Mouse (Mus musculus): ENCODE data around the gene Tenm4. TPM values are rescaled to one million over a fixed set of nuclear protein-coding genes. Genes with fewer than 3 reads are reported as not detected.

Gene Tenm4
- polyA plus RNA-seq, 1 experiment from 2014 or later: 31.3 TPM

DNA sequence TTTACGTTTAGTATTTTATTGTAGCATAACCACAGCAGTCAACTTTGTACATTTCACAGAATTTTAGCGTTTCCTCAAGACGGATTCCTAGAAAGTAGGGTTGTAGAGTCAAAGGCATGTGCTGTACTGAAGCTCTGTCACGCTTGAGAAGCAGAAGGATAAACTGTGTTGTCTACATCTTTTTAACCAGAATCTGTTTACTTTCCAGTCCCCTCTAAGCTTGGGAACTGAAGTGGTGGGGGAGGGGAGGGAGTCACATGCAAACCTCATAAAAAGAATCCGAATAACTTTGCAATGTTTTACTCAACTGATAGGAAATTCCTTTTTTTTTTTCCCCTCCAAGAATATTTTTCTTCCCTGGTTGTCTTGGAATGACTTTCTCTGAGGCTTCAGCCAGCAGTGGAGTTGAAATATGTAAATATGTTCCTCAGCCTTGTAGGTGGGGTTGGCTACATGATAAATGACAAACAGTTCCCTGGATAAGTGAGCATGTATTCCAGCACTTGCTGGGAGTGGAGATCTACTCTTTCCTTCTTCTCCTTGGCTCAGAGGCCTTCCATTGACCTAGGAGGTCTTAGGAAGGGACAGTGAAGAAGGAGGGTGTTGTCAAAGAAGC is 45.0 kb downstream of the Tenm4 start:
- Histone ChIP-seq H3K9me3 (ENCODE audit: control insufficient read depth, low read length) (no peaks in the 10 kb centered on the region), H3K4me1 (ENCODE audit: control insufficient read depth, insufficient read depth, low read length) (peaks cover 18% of the 10 kb centered on the region), H3K4me2 (ENCODE audit: low read depth, low read length) (no peak overlapping the region), H3K27ac (replicated peaks; ENCODE audit: low read depth, low read length) (no peak overlapping the region), H3K36me3 (ENCODE audit: control insufficient read depth, insufficient read depth, low read length) (no peaks in the 10 kb centered on the region), H3K27me3 (replicated peaks; ENCODE audit: control insufficient read depth, insufficient read depth, low read length) (no peaks in the 10 kb centered on the region; the same call in 1 of the 2 replicates), H3K9ac (ENCODE audit: low read depth, low read length) (no peak overlapping the region), H3K4me3 (ENCODE audit: low read depth, low read length) (no peak overlapping the region)
- ATAC-seq (ENCODE audit: low read depth): no peak
- 48% methylated on average over 5 of the region's 5 CpGs for WGBS
- DNase-seq (ENCODE audit: low spot score): peak; percentile 51

DNA sequence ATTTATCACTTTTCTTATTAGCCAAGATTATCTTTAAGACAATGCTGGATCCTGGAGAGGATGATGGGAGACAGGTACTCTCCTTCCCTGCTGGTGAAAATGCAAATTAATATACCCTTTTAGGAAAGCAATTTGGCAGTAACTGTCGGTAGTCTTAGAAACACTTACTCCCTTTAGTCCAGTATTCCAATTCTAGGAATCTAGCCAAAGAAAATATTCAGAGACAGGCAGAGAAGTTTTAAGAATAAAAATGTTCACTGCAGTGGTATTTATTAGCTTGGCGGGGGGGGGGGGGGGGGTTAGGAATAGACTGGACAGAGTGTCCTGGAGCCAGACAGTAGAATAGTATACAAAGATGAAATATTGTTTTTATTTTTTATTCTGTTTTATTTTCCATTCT is 48.3 kb downstream of the Tenm4 start:
- no peaks in the 10 kb centered on the region for H3K27me3 ChIP-seq (replicated peaks; ENCODE audit: control insufficient read depth, insufficient read depth, low read length)

DNA sequence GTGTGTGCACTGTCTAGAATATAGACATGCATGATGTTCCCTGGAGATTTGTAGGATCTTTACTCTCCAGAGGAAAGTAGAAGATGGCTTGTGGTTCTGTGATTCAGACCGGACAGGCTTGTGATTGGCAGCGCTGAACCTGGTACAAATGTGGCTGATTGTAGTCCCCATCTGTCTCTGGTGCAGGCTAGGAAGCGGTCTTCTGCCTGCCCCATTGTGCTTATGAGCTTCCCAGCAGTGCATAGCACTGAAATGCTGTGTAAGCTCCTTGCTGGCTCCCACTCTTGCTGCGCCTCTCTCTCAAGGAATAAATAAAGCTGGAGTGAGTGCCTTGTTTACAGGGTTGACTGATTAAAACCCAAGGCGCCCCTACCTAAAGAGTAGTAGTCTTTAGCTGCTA is 49.6 kb downstream of the Tenm4 start:
- no peak for ATAC-seq (ENCODE audit: low read depth)
- WGBS: 75% methylated on average over 5 of the region's 5 CpGs

More for the DNA sequence above, 48.3 kb downstream of the Tenm4 start:
- WGBS: 64% methylated on average over 2 of the region's 2 CpGs
- Histone ChIP-seq H3K36me3 (ENCODE audit: control insufficient read depth, insufficient read depth, low read length) (no peaks in the 10 kb centered on the region), H3K27ac (replicated peaks; ENCODE audit: low read depth, low read length) (no peak overlapping the region), H3K4me2 (ENCODE audit: low read depth, low read length) (no peak overlapping the region), H3K4me3 (ENCODE audit: low read depth, low read length) (no peak overlapping the region), H3K4me1 (ENCODE audit: control insufficient read depth, insufficient read depth, low read length) (peaks cover 6% of the 10 kb centered on the region; the same call in 1 of the 2 replicates), H3K9ac (ENCODE audit: low read depth, low read length) (no peak overlapping the region), H3K9me3 (ENCODE audit: control insufficient read depth, low read length) (no peaks in the 10 kb centered on the region)
- DNase-seq (ENCODE audit: low spot score) (no peak), ATAC-seq (ENCODE audit: low read depth) (no peak)

DNA sequence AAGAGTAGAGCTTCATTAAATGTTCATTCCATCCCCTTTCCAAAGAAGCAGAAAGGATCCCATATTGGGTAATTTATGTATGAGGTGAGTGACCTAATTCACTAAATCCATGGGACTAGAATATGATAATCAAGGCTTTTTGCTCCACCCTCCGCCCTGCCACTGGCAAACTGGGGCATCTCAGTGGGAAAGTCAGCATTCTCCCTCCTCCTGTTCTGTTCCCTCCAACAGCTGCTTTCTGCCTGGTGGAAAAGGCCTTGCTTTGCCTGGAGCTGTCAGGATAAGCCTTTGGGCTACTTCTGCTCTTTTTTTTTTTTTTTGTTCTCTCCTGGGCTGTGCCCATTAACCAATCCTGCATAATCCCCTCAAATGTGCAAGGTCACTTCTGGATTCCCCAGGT is 51.5 kb downstream of the Tenm4 start:
- no peak for DNase-seq (ENCODE audit: low spot score)
- 93% methylated on average over 1 of the region's 1 CpGs for whole genome bisulfite sequencing
- no peak overlapping the region for H3K27ac ChIP-seq (replicated peaks; ENCODE audit: low read depth, low read length)
- H3K4me2 ChIP-seq (ENCODE audit: low read depth, low read length): no peak overlapping the region
- no peaks in the 10 kb centered on the region for H3K4me1 ChIP-seq (ENCODE audit: control insufficient read depth, insufficient read depth, low read length)
- no peak overlapping the region for H3K9ac ChIP-seq (ENCODE audit: low read depth, low read length)
- ATAC-seq (ENCODE audit: low read depth): no peak
- no peaks in the 10 kb centered on the region for H3K36me3 ChIP-seq (ENCODE audit: control insufficient read depth, insufficient read depth, low read length)
- no peaks in the 10 kb centered on the region for H3K9me3 ChIP-seq (ENCODE audit: control insufficient read depth, low read length)
- no peak overlapping the region for H3K4me3 ChIP-seq (ENCODE audit: low read depth, low read length)
- H3K27me3 ChIP-seq (replicated peaks; ENCODE audit: control insufficient read depth, insufficient read depth, low read length): no peaks in the 10 kb centered on the region

More for the DNA sequence above, 49.6 kb downstream of the Tenm4 start:
- Histone ChIP-seq H3K36me3 (ENCODE audit: control insufficient read depth, insufficient read depth, low read length) (no peaks in the 10 kb centered on the region), H3K4me3 (ENCODE audit: low read depth, low read length) (no peak overlapping the region), H3K9ac (ENCODE audit: low read depth, low read length) (no peak overlapping the region), H3K4me2 (ENCODE audit: low read depth, low read length) (no peak overlapping the region), H3K27me3 (replicated peaks; ENCODE audit: control insufficient read depth, insufficient read depth, low read length) (no peaks in the 10 kb centered on the region), H3K27ac (replicated peaks; ENCODE audit: low read depth, low read length) (no peak overlapping the region), H3K4me1 (ENCODE audit: control insufficient read depth, insufficient read depth, low read length) (peaks cover 5% of the 10 kb centered on the region; the same call in 1 of the 2 replicates), H3K9me3 (ENCODE audit: control insufficient read depth, low read length) (no peaks in the 10 kb centered on the region)
- DNase-seq (ENCODE audit: low spot score): no peak

DNA sequence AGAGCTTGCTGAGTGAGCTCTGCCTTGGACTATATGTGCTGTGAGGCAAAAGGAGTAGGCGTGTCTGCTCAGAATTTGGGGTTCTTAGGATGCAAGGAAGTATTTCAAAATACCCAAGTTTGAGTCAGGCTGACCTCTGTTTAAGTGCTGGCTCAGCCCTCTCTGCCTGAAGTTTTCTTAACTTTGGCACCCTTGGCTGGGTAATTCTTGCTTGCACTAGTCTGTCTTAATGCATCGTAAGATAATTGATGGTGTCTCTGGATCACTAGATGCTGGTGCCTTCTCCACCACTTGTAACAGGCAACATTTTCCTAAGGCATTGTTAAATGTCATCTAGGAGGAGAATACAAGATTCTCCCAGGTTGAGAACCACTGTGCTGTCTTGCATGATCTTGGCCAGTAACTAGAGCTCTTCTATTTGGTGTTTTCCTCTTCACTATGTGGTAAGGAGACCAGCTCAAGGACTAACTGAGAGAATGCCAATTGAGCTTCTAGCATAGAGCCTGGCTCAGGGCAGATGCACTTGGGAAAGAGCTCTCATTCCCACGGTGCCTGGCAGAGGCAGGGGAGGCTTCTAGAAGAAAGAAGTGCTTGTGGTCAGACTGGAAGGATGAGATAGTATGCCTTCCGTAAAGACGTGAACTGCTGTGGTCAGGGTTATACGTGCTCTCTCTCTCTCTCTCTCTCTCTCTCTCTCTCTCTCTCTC is 57.7 kb downstream of the Tenm4 start:
- H3K27me3 ChIP-seq (replicated peaks; ENCODE audit: control insufficient read depth, insufficient read depth, low read length): no peaks in the 10 kb centered on the region
- no peak for ATAC-seq (ENCODE audit: low read depth)
- DNase-seq (ENCODE audit: low spot score): no peak
- H3K9me3 ChIP-seq (ENCODE audit: control insufficient read depth, low read length): no peaks in the 10 kb centered on the region
- H3K4me2 ChIP-seq (ENCODE audit: low read depth, low read length): no peak overlapping the region
- no peaks in the 10 kb centered on the region for H3K36me3 ChIP-seq (ENCODE audit: control insufficient read depth, insufficient read depth, low read length)
- peaks cover 11% of the 10 kb centered on the region for H3K4me1 ChIP-seq (ENCODE audit: control insufficient read depth, insufficient read depth, low read length)
- no peak overlapping the region for H3K9ac ChIP-seq (ENCODE audit: low read depth, low read length)
- no peak overlapping the region for H3K4me3 ChIP-seq (ENCODE audit: low read depth, low read length)
- no peak overlapping the region for H3K27ac ChIP-seq (replicated peaks; ENCODE audit: low read depth, low read length)
- 77% methylated on average over 6 of the region's 6 CpGs for WGBS

DNA sequence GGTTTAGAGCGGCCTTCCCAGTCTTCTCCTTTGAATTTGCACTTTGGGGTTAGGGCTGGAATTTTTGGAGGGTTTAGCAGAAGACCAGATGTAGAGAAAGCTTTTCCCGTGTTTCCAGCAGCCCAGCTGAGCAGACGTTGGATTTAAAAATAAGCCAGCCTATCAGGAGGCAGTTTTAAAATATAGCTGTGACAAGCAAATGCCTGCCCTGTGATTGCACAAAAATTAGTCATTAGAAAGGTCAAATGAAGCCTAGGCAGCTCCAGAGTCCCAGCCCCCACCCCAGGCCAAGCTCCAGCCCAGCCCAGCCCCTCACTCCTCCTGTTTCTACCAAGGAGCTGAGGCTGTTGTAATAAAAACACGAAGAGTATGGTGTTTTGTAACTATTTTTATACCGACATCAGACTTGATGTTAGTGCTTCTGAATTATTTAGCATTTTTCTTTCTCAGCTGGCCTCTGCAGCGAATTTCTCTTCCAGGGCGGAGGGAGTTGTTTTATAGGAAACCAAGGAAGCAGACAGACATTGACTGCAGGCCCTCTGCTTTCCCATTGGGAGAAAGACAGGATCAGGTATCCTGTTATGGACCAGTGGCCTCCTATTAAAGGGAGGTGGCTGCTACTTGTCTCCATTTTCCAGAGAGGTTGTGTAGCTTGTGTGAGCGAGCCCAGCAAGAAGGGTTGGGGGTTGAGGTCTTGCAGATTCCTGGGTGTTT is 59.1 kb downstream of the Tenm4 start:
- H3K4me2 ChIP-seq (ENCODE audit: low read depth, low read length): no peak overlapping the region
- WGBS: 39% methylated on average over 8 of the region's 8 CpGs
- H3K27me3 ChIP-seq (replicated peaks; ENCODE audit: control insufficient read depth, insufficient read depth, low read length): no peaks in the 10 kb centered on the region
- 0 out of 2 replicates have a peak overlapping the region, but pooled peaks have one; percentile 7 for H3K27ac ChIP-seq (replicated peaks; ENCODE audit: low read depth, low read length)
- ATAC-seq (ENCODE audit: low read depth): peak; percentile 30
- no peak overlapping the region for H3K4me3 ChIP-seq (ENCODE audit: low read depth, low read length)
- no peak overlapping the region for H3K9ac ChIP-seq (ENCODE audit: low read depth, low read length)
- peaks cover 11% of the 10 kb centered on the region for H3K4me1 ChIP-seq (ENCODE audit: control insufficient read depth, insufficient read depth, low read length)
- no peak for DNase-seq (ENCODE audit: low spot score)
- H3K36me3 ChIP-seq (ENCODE audit: control insufficient read depth, insufficient read depth, low read length): no peaks in the 10 kb centered on the region
- H3K9me3 ChIP-seq (ENCODE audit: control insufficient read depth, low read length): no peaks in the 10 kb centered on the region

DNA sequence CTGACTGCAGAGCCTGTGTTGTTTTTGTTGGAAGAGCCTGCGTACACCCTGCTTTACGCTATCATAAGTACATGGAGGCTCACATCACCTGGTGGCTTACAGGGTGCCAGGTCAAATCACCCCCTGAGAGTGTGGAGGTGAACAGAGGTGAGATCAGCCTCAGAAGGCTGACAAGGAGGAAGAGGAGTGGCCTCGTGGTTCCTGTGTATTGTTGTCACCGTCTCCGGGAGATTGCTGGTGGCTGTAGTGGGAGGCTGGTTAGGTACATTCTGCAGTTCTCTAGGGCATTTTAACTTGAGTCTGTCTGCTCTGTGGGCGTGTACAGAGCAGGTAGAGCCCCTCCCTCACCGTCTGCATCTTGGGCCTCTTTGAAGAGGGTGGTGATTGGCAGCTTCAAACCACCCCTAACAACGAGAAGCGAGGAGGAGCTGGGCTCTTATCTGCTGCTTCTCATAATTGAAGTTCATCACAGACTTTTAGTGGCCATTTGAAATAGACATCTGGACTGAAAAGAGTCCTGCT is 59.7 kb downstream of the Tenm4 start:
- no peak overlapping the region for H3K4me3 ChIP-seq (ENCODE audit: low read depth, low read length)
- H3K36me3 ChIP-seq (ENCODE audit: control insufficient read depth, insufficient read depth, low read length): no peaks in the 10 kb centered on the region
- H3K4me1 ChIP-seq (ENCODE audit: control insufficient read depth, insufficient read depth, low read length): peaks cover 11% of the 10 kb centered on the region
- H3K27ac ChIP-seq (replicated peaks; ENCODE audit: low read depth, low read length): no peak overlapping the region
- ATAC-seq (ENCODE audit: low read depth) (peak; percentile 77), DNase-seq (ENCODE audit: low spot score) (peak; percentile 56)
- H3K9ac ChIP-seq (ENCODE audit: low read depth, low read length): no peak overlapping the region
- H3K9me3 ChIP-seq (ENCODE audit: control insufficient read depth, low read length): no peaks in the 10 kb centered on the region
- no peak overlapping the region for H3K4me2 ChIP-seq (ENCODE audit: low read depth, low read length)
- no peaks in the 10 kb centered on the region for H3K27me3 ChIP-seq (replicated peaks; ENCODE audit: control insufficient read depth, insufficient read depth, low read length)
- WGBS: 42% methylated on average over 9 of the region's 9 CpGs

DNA sequence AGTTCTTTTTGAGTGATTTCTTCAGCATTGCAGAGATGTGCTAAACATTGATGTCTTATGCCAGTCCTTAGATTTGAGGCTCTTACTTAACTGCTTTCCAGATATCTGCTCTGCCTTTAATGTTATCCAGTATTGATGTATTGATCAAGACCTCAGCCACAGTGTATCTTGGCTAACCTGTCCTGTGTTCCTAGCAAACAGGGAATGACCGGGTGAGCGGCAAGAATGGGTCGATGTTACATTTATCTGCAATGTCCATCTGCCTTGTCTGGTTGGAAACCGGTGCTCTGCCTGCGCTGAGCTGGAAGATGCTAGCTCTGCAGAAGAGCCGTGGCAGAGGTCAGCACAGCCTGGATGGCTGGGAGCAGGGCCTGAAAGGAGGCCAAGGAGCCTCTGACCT is 64.8 kb downstream of the Tenm4 start:
- H3K4me3 ChIP-seq (ENCODE audit: low read depth, low read length): no peak overlapping the region
- H3K4me2 ChIP-seq (ENCODE audit: low read depth, low read length): no peak overlapping the region
- H3K4me1 ChIP-seq (ENCODE audit: control insufficient read depth, insufficient read depth, low read length): peaks cover 10% of the 10 kb centered on the region
- no peaks in the 10 kb centered on the region for H3K27me3 ChIP-seq (replicated peaks; ENCODE audit: control insufficient read depth, insufficient read depth, low read length)
- no peak for DNase-seq (ENCODE audit: low spot score)
- no peak for ATAC-seq (ENCODE audit: low read depth)
- no peaks in the 10 kb centered on the region for H3K36me3 ChIP-seq (ENCODE audit: control insufficient read depth, insufficient read depth, low read length)
- H3K27ac ChIP-seq (replicated peaks; ENCODE audit: low read depth, low read length): no peak overlapping the region
- 80% methylated on average over 6 of the region's 6 CpGs for WGBS
- H3K9ac ChIP-seq (ENCODE audit: low read depth, low read length): no peak overlapping the region
- no peaks in the 10 kb centered on the region for H3K9me3 ChIP-seq (ENCODE audit: control insufficient read depth, low read length)
